Mouse (Mus musculus) midbrain, embryonic 13.5 days (tissue): ENCODE data around the gene Itga9. TPM values are rescaled to one million over a fixed set of nuclear protein-coding genes. Genes with fewer than 3 reads are reported as not detected.

ENCODE experiments used
- ATAC-seq: fragments of 200-750 bp; cut with Nextera tagmentation; 2 replicates; pipeline ENCODE4 v1.8.0; 2017; ENCODE audit warnings: mild to moderate bottlenecking, moderate TSS enrichment, moderate library complexity
- H3K27ac ChIP-seq: fragments of 300-500 bp; sonication (generic); 2 replicates; pipeline ENCODE4 v1.5.1; 2015; ENCODE audit warnings: inconsistent platforms, mild to moderate bottlenecking, moderate library complexity
- H3K27me3 ChIP-seq: fragments of 300-500 bp; sonication (generic); 2 replicates; pipeline ENCODE4 v1.6.1; 2015; ENCODE audit warnings: mild to moderate bottlenecking, inconsistent platforms
- H3K36me3 ChIP-seq: fragments of 300-500 bp; sonication (generic); 2 replicates; pipeline ENCODE4 v1.6.1; 2015; ENCODE audit warnings: mild to moderate bottlenecking, inconsistent platforms
- H3K4me1 ChIP-seq: fragments of 300-500 bp; sonication (generic); replicated peaks from 2 replicates; pipeline ENCODE4 v1.6.1; 2015; ENCODE audit warnings: inconsistent platforms
- H3K4me2 ChIP-seq: fragments of 300-500 bp; sonication (generic); replicated peaks from 2 replicates; pipeline ENCODE4 v1.6.1; 2015; ENCODE audit warnings: moderate library complexity, mild to moderate bottlenecking, inconsistent platforms
- H3K4me3 ChIP-seq: fragments of 300-500 bp; sonication (generic); replicated peaks from 2 replicates; pipeline ENCODE4 v1.5.1; 2015; ENCODE audit warnings: mild to moderate bottlenecking, inconsistent platforms
- H3K9ac ChIP-seq: fragments of 300-500 bp; sonication (generic); replicated peaks from 2 replicates; pipeline ENCODE4 v1.6.1; 2015; ENCODE audit warnings: mild to moderate bottlenecking, inconsistent platforms
- H3K9me3 ChIP-seq: fragments of 300-500 bp; sonication (generic); 2 replicates; pipeline ENCODE4 v1.6.1; 2016; ENCODE audit warnings: mild to moderate bottlenecking, inconsistent platforms
- WGBS: fragments of 180-500 bp; shearing (Covaris S2); methylation state at CpG from one replicate; pipeline ENCODE4 v1.1.7; 2015; 5-methylcytosine and 5-hydroxymethylcytosine counted together
- polyA plus RNA-seq: library from polyadenylated mRNA; unstranded; fragments of >200 nt; fragmentation: Nextera tagmentation; extraction: Ambion mirVana; gene quantifications from 2 replicates; pipeline ENCODE4 v1.2.1, GENCODE M21; 2015

Gene Itga9
- polyA plus RNA-seq, 1 experiment from 2014 or later, result 1.4 TPM

DNA sequence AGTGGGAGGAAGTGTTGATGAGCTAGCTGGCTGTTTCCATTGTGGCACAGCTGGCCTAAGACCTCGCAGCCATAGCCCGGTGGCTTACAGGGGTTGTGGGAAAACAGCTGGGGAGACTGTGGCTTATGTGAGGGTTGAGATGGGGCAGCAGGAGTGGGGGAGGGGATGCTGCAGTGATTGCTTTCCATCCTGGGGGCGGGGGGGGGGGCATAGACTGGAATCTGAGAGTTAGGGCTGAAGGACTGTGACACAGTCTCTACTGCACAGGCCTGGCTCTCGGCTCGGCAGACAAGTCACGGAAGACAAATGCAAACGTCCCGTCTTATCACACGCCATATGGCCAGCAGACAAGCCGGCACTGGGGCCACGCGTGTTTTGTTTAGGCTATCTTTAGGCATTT, 94.4 kb downstream of the Itga9 start:
- H3K4me1 ChIP-seq, result no peaks in the 10 kb centered on the region
- H3K27ac ChIP-seq, result no peak overlapping the region
- H3K9ac ChIP-seq, result no peak overlapping the region
- WGBS, result 73% methylated on average over 12 of the region's 12 CpGs
- no peak for ATAC-seq
- no peaks in the 10 kb centered on the region for H3K9me3 ChIP-seq
- no peak overlapping the region for H3K4me2 ChIP-seq
- H3K27me3 ChIP-seq, result no peaks in the 10 kb centered on the region
- H3K4me3 ChIP-seq, result no peak overlapping the region
- H3K36me3 ChIP-seq, result no peaks in the 10 kb centered on the region

DNA sequence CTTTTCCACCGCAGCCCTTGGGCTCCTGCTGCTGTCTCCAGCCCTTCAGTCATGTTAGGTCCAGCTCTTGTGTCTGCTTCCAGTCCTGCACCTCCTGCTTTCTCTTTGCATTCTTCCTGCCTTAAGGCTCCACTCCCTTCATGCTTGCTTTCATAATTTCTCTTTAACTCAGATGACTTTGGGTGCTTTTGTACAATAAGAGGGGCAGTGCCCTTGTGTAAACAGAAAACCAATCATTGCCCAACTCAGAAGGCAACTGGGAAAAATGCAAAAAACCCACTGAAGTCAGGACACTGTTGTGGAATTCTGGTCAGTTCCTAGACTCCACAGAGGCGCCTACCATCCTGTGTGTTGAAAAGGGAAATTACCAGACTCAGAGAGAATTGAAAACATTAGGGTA, 95.3 kb downstream of the Itga9 start:
- H3K4me2 ChIP-seq, result no peak overlapping the region
- no peak overlapping the region for H3K4me3 ChIP-seq
- 84% methylated on average over 2 of the region's 2 CpGs for WGBS
- no peak overlapping the region for H3K27ac ChIP-seq
- no peak for ATAC-seq
- H3K9ac ChIP-seq, result no peak overlapping the region
- no peaks in the 10 kb centered on the region for H3K9me3 ChIP-seq
- no peaks in the 10 kb centered on the region for H3K27me3 ChIP-seq
- no peaks in the 10 kb centered on the region for H3K4me1 ChIP-seq
- no peaks in the 10 kb centered on the region for H3K36me3 ChIP-seq

DNA sequence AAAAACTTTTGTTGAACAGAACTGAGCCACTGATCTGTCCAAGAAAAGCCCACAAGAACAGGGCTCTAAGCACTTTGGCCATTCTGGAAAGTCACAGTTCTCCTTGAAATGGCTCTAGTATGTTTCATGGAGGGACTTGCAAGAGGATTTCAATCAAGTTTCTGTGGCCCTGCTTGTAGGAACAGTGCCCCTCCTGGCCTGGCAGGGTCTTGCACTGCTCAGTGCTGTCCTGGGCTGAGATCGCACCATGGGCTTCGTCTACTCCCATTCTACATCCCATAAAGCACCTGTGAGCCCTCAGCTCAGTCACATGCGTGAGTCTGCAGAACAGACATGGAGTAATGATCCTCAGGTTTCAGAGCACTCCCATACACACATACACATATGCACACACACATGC, 96.7 kb downstream of the Itga9 start:
- Histone ChIP-seq H3K9ac (no peak overlapping the region), H3K4me3 (no peak overlapping the region), H3K9me3 (no peaks in the 10 kb centered on the region), H3K27me3 (no peaks in the 10 kb centered on the region), H3K27ac (no peak overlapping the region), H3K36me3 (no peaks in the 10 kb centered on the region), H3K4me1 (no peaks in the 10 kb centered on the region), H3K4me2 (no peak overlapping the region)
- ATAC-seq, result no peak
- 88% methylated on average over 3 of the region's 3 CpGs for WGBS

DNA sequence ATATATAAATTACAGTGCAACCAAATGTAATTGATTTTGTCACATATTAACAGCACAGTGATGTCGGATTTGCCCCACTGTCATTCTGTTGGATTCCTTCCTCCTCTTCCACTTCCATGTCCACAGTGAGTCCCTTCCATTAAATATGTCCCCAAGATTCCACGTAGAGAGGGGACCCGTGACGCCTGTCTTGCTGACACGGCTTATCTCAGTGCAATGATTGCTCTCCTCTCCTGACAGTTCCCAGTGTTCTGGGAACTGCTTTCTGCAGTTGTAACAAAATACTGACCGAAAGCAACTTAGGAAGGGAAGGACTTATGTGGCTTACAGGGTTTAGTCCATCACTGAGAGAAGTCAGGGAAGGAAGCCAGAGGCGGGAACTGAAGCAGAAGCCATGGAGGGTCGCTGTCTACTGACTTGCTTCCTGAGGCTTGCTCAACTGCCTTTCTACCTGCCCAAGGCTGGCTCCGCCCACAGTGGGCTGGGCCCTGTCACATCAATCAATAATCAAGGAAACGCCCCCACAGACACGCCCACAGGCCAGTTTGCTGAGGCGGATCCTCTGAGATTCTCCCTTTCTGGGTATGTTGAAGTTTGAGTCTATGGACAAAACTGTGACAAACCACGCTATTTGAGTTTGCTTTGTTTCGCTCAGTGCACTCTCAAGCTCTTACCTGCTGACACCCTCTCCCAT, 99.0 kb downstream of the Itga9 start:
- 60% methylated on average over 14 of the region's 14 CpGs for WGBS
- Histone ChIP-seq H3K9ac (no peak overlapping the region), H3K27me3 (no peaks in the 10 kb centered on the region), H3K4me2 (no peak overlapping the region), H3K36me3 (no peaks in the 10 kb centered on the region), H3K27ac (no peak overlapping the region), H3K4me3 (no peak overlapping the region), H3K9me3 (no peaks in the 10 kb centered on the region), H3K4me1 (no peaks in the 10 kb centered on the region)
- ATAC-seq, result no peak

DNA sequence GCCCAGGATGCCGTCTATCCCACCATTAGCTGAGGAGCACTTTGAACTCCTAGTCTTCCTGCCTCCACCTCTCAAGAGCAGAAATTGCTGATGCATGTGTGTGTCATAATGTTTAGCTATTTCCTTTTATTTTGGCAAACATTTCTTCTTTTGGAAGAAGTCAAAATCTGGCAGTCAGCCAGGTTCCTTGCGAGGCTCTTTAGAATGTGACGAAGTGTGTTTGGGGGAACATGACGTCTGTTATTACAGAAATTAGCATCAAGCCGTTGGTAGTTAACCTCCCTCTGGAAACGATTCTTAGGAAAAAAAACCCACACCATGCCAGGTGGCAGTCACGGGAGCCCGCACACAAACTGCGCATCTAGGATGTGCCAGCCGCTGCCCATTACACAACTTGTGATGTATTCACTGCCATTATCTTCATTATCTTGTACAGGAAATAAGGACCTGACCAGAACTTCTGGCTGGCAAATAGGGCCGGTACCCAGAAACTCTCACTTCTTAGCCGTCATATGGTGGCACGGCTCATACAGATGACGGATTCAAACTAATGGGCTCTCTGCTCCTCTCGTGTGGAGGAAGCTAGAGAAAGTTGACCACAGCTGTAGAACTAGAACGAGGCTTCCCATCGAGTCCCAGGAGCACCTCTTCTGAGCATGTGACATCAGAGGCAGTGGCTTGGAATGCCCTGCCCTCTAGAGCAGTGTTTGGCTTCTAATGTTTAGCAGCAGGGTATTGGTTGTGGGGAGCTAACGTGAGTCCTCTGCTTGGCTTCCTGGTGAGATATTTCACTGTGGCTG, 99.9 kb downstream of the Itga9 start:
- Histone ChIP-seq H3K4me1 (no peaks in the 10 kb centered on the region), H3K36me3 (no peaks in the 10 kb centered on the region), H3K9me3 (no peaks in the 10 kb centered on the region), H3K4me3 (no peak overlapping the region), H3K9ac (no peak overlapping the region), H3K4me2 (no peak overlapping the region), H3K27ac (no peak overlapping the region), H3K27me3 (no peaks in the 10 kb centered on the region)
- no peak for ATAC-seq
- whole genome bisulfite sequencing, result 75% methylated on average over 18 of the region's 18 CpGs

DNA sequence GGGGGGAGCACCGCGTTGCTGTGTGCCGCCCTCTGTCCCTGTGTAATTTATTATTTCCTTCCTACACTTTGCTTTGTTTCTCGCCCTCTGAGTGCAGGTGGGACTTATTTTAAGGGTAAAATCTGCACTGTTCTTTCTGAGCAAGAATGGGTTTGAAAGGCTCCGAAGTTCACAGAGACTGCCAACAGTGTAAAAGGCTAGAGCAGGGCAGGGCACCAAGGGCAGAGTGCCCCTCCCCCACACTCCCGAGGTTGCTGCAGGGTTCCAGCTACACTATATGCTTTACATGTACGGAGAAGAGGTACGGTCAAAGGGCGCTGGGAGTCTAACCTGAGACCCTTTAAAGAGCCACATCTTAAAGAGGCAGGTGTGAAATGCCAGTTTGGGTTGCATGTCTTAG, 104.1 kb downstream of the Itga9 start:
- WGBS, result 80% methylated on average over 9 of the region's 9 CpGs
- H3K4me3 ChIP-seq, result no peak overlapping the region
- no peak overlapping the region for H3K4me2 ChIP-seq
- H3K9me3 ChIP-seq, result no peaks in the 10 kb centered on the region
- no peaks in the 10 kb centered on the region for H3K36me3 ChIP-seq
- no peak overlapping the region for H3K27ac ChIP-seq
- ATAC-seq, result no peak
- H3K9ac ChIP-seq, result no peak overlapping the region
- no peaks in the 10 kb centered on the region for H3K4me1 ChIP-seq
- H3K27me3 ChIP-seq, result no peaks in the 10 kb centered on the region

DNA sequence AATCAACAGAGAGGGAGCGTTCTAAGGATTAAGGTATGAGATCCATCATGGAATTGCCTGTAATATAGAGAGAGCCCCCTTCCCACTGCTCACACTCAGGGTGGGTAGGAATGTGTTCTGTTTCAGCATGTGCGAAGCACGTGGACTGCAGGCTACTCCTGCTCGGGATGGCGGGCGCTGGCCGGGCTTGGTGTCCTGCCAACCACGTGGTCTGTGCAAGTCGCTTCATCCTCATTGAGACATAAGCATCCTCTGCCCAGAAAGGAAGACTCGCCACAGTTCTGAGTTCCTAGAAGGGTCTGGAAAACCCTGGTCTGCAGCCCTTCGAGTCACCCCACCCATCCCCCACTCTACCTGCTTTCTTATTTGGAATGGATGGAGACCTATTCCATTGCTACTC, 105.3 kb downstream of the Itga9 start:
- Histone ChIP-seq H3K9me3 (0 out of 2 replicates have a peak, but pooled peaks cover 1% of the 10 kb centered on the region), H3K9ac (no peak overlapping the region), H3K27me3 (no peaks in the 10 kb centered on the region), H3K4me3 (no peak overlapping the region), H3K4me2 (no peak overlapping the region), H3K27ac (no peak overlapping the region), H3K4me1 (no peaks in the 10 kb centered on the region), H3K36me3 (no peaks in the 10 kb centered on the region)
- 95% methylated on average over 11 of the region's 11 CpGs for WGBS
- no peak for ATAC-seq

DNA sequence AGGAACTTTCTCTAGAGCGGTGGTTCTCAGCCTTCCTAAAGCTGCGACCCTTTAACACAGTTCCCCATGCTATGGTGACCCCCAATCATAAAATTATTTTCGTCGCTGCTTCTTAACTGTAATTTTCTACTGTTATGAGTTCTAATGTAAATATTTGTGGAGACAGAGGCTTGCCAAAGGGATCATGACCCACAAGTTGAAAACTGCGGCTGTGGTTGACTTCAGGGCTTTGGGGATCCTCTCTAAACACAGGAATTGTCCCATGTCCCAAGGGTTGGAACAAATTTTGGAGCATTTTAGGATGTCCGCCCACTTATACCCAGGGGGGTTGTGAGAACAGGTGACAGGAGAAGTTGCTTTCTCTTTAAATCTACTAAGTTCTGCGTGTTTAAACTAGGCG, 107.0 kb downstream of the Itga9 start:
- no peak overlapping the region for H3K4me2 ChIP-seq
- 92% methylated on average over 8 of the region's 8 CpGs for WGBS
- no peak overlapping the region for H3K4me3 ChIP-seq
- H3K9me3 ChIP-seq, result 0 out of 2 replicates have a peak, but pooled peaks cover 4% of the 10 kb centered on the region
- H3K27me3 ChIP-seq, result no peaks in the 10 kb centered on the region
- no peak overlapping the region for H3K9ac ChIP-seq
- no peak for ATAC-seq
- H3K27ac ChIP-seq, result no peak overlapping the region
- no peaks in the 10 kb centered on the region for H3K4me1 ChIP-seq
- no peaks in the 10 kb centered on the region for H3K36me3 ChIP-seq

DNA sequence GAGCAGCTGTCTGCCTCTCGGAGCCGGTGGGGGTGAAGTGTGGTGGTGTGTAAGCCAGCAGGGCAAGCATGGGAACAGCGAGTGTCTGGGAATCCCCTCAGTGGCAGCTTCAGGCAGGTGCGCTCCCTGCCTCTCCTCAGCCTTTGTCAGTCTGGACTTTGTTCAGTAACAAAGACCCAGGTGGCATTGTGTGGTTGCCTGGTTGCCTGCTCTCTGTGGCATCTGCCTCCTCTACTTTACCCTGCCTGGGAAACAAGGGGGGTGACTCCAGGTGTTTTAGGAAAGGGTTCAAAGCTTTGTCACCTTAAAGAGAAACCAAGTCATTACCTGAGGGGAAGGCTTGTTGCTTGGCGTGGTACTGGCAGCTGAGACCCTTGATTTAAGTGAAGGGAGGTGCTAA, 108.0 kb downstream of the Itga9 start:
- Histone ChIP-seq H3K27ac (no peak overlapping the region), H3K4me3 (no peak overlapping the region), H3K9ac (no peak overlapping the region), H3K27me3 (no peaks in the 10 kb centered on the region), H3K4me2 (no peak overlapping the region), H3K4me1 (no peaks in the 10 kb centered on the region), H3K9me3 (0 out of 2 replicates have a peak, but pooled peaks cover 4% of the 10 kb centered on the region), H3K36me3 (no peaks in the 10 kb centered on the region)
- no peak for ATAC-seq
- WGBS, result 77% methylated on average over 5 of the region's 5 CpGs

DNA sequence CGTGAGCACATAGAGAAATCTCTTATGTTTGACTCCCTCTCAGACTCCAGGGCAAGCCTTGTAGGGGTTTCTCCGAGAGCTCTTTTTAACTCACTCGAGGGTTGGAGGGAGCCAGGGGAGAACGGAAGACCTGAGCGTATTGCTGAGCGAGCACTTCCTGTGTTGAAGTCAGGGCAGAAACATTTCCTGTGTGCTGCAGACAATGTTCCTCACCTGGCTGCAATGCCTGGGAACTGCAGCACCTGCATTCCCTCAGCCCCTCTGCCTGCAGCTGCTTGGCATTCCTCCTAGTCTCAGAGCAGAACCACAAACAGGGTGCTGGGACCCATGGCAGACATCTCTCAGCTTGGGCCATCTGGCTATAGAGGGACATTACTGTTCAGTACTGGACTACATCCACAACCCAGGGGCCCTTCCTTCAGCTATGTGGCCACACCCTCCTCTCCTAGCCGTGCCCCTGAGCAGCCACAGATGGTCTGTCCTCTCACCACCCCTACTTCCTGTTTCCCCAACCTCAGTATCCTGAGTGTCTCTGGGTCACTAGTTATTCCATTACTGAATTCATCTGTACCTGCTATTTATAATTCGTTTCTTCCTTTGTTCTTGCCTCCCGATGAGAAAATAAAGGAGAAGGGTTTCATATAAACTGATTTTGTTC, 109.6 kb downstream of the Itga9 start:
- no peak overlapping the region for H3K4me3 ChIP-seq
- no peak for ATAC-seq

DNA sequence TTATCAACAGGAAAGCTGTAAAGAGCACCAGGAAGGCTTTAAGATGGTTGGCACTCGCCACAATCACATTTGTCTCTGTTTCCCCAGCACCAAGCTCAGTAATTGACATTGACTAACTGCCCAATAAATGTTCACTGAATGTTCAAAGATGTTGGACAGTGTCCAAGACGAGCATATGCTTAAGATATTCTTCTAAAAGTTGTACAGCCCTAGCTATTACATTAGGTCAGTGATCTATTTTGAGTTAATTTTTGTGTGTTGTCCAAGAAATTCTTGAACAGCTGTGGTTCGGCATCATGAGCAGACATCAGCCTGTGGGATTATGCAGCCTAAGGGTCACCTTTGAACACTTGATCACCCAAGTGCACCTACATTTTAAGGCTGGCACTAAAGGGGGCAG, 110.9 kb downstream of the Itga9 start:
- H3K4me2 ChIP-seq, result no peak overlapping the region
- WGBS, result 86% methylated on average over 3 of the region's 3 CpGs
- H3K4me1 ChIP-seq, result no peaks in the 10 kb centered on the region
- no peak for ATAC-seq
- no peaks in the 10 kb centered on the region for H3K27me3 ChIP-seq
- H3K36me3 ChIP-seq, result no peaks in the 10 kb centered on the region
- 0 out of 2 replicates have a peak, but pooled peaks cover 4% of the 10 kb centered on the region for H3K9me3 ChIP-seq
- H3K27ac ChIP-seq, result no peak overlapping the region
- H3K4me3 ChIP-seq, result no peak overlapping the region
- H3K9ac ChIP-seq, result no peak overlapping the region

More for the DNA sequence above, 109.6 kb downstream of the Itga9 start:
- no peaks in the 10 kb centered on the region for H3K4me1 ChIP-seq
- H3K9ac ChIP-seq, result no peak overlapping the region
- 0 out of 2 replicates have a peak, but pooled peaks cover 4% of the 10 kb centered on the region for H3K9me3 ChIP-seq
- no peaks in the 10 kb centered on the region for H3K27me3 ChIP-seq
- H3K4me2 ChIP-seq, result no peak overlapping the region
- no peaks in the 10 kb centered on the region for H3K36me3 ChIP-seq
- H3K27ac ChIP-seq, result no peak overlapping the region
- 89% methylated on average over 9 of the region's 9 CpGs for WGBS

DNA sequence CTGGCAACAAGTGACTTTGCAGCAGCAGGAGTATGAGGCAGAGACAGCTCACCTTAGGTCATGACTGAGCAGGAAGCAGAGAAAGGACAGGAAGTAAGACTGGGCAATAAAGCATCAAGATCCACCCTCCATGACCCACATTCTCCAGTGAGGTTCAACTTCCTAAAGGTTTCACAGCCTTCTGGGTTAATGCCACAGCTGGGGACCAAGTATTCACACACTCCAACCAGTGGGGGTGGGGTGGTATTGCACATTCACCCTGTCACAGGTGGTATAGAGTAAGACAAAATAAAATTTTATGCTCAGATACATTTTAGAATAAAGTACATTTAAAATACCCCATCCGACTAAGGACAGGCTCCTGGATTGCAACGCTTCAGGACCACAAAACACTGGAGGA, 112.0 kb downstream of the Itga9 start:
- no peak overlapping the region for H3K27ac ChIP-seq
- no peak for ATAC-seq
- no peaks in the 10 kb centered on the region for H3K36me3 ChIP-seq
- 91% methylated on average over 2 of the region's 2 CpGs for WGBS
- no peak overlapping the region for H3K4me3 ChIP-seq
- no peak overlapping the region for H3K4me2 ChIP-seq
- H3K9ac ChIP-seq, result no peak overlapping the region
- H3K4me1 ChIP-seq, result no peaks in the 10 kb centered on the region
- no peaks in the 10 kb centered on the region for H3K27me3 ChIP-seq
- 0 out of 2 replicates have a peak, but pooled peaks cover 4% of the 10 kb centered on the region for H3K9me3 ChIP-seq
